Mouse (Mus musculus): ENCODE measurements at regions not wholly inside any gene's neighbourhood (a gene's known extent, or its start where the extent isn't known, plus 50 kb on each side); places are given as distances from the start of the nearest gene placed in this dataset.

DNA sequence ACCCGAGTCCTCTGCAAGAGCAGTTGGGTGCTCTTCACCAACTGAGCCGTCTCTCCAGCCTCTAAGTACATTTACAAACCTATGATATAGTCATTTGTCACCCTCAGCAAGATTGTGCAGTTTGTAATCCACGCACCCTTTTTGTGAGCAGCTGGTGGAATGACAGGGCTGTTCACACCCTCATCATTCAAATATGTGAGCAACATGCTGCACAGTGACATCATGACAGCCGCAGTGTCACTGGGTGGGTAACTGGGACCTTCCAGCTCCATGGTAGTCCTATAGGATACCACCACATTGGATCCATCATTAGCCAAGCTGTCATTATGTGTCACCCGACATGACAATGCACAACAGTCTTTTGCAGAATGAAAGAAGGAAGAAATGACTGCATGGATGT, 155.0 kb upstream of the Sulf2 start:
- Histone ChIP-seq H3K4me3 (ENCODE audit: control insufficient read depth, low read depth, low read length) (no peak overlapping the region), H3K27me3 (ENCODE audit: control insufficient read depth, insufficient read depth, low read length) (no peaks in the 10 kb centered on the region), H3K36me3 (ENCODE audit: control insufficient read depth, insufficient read depth, low read length) (no peaks in the 10 kb centered on the region), H3K4me1 (ENCODE audit: control insufficient read depth, insufficient read depth, low read length) (no peaks in the 10 kb centered on the region), H3K27ac (ENCODE audit: control insufficient read depth, insufficient read depth, low read depth, low read length) (no peak overlapping the region)
- TF ChIP-seq POLR2A (IDR thresholded peaks at IDR 0.05; ENCODE audit: control insufficient read depth, low read depth, low read length): no peak
- no peak for TF ChIP-seq CTCF (IDR thresholded peaks at IDR 0.05; ENCODE audit: control insufficient read depth, insufficient read depth, insufficient replicate concordance, low read depth, low read length)

DNA sequence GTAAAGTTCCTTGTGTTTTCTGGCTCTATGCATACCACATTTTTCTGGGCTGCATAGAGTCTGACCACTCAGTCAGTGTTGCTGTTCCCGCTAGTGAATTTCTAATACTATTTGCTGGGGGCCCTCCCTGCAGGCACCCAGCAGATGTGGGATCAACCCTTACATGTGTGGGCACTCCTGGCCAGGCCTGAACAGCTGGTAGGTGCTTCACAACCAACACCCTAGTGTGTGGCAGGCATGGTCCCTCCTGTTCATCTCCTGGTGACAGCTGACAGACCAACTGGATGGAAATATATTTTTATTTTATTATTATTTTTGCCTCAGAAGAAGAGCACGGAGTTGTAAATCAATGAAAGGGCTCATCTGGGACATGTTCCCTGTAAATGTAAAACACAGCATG, 154.4 kb upstream of the Sulf2 start:
- H3K4me1 ChIP-seq (ENCODE audit: control insufficient read depth, insufficient read depth, low read length): no peaks in the 10 kb centered on the region
- no peak overlapping the region for H3K27ac ChIP-seq (ENCODE audit: control insufficient read depth, insufficient read depth, low read depth, low read length)
- TF ChIP-seq CTCF (IDR thresholded peaks at IDR 0.05; ENCODE audit: control insufficient read depth, insufficient read depth, insufficient replicate concordance, low read depth, low read length): no peak
- TF ChIP-seq POLR2A (IDR thresholded peaks at IDR 0.05; ENCODE audit: control insufficient read depth, low read depth, low read length): no peak
- H3K4me3 ChIP-seq (ENCODE audit: control insufficient read depth, low read depth, low read length): no peak overlapping the region
- no peaks in the 10 kb centered on the region for H3K27me3 ChIP-seq (ENCODE audit: control insufficient read depth, insufficient read depth, low read length)
- no peaks in the 10 kb centered on the region for H3K36me3 ChIP-seq (ENCODE audit: control insufficient read depth, insufficient read depth, low read length)

DNA sequence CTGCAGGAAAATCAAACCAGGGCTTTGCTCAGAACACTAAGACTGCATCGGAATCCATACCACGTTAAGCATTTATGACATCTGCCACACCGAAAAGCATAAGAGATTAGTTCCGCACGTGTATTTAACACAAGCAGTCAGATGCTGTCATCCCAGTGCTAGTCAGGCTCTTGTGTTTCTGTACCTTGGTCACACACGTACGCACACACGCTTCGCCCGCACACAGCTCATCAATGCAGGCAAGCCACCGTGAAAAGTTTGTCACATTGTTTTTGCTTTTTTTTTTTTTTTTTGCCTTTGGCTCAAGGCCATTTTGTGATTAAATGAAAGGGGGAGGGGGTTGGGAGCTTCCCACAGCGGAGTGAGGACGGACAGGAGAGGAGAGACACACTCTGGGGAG, 152.1 kb upstream of the Sulf2 start:
- H3K27ac ChIP-seq (ENCODE audit: control insufficient read depth, insufficient read depth, low read depth, low read length): no peak overlapping the region
- H3K4me3 ChIP-seq (ENCODE audit: control insufficient read depth, low read depth, low read length): no peak overlapping the region
- no peaks in the 10 kb centered on the region for H3K36me3 ChIP-seq (ENCODE audit: control insufficient read depth, insufficient read depth, low read length)
- H3K27me3 ChIP-seq (ENCODE audit: control insufficient read depth, insufficient read depth, low read length): no peaks in the 10 kb centered on the region
- H3K4me1 ChIP-seq (ENCODE audit: control insufficient read depth, insufficient read depth, low read length): no peaks in the 10 kb centered on the region
- TF ChIP-seq POLR2A (IDR thresholded peaks at IDR 0.05; ENCODE audit: control insufficient read depth, low read depth, low read length): no peak
- no peak for TF ChIP-seq CTCF (IDR thresholded peaks at IDR 0.05; ENCODE audit: control insufficient read depth, insufficient read depth, insufficient replicate concordance, low read depth, low read length)

DNA sequence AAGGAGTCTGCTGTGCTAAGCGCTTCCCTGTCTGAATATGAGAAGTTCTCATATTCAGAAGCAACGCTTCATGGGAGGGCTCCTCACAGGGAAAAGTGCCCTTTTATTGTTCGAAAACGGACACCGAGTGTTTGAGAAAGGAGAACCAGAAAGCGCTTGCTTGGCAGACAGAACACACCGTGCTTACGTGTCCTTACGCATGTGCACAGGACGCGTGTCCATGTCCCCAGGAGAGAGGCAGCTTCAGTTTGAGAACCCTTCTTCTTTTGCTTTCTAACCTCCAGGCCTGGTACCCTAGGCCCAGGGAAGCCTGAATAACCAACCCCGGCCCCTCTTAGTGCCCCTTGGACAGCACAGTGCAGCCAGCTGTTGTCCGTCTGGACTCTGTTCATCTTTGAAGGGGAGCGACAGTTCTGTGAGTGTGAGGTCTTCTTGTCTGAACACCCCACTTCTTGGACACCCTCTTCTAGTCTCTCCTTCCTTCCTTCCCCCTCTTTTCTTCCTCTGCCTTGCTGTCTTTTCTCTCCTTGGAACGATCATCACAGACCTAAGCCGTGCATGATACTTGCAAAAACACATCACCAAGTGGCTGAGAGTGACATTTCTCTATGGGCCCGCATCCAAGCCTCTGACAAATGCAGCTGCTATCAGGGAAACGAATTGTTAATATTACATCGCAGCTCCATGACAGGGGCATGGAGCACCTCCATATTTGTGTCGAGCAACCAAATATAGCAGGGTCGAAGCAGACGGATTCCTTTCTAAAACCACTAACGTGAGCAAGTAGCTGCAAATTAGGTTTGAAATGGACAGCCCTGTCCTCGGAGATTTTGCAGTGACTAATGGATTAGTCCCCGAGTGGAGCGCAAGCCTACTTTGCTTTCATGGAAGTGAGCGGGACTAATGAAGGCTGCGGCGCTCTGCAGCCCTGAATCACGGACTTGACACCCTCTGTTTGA, 149.9 kb upstream of the Sulf2 start:
- Histone ChIP-seq H3K4me1 (ENCODE audit: control insufficient read depth, insufficient read depth, low read length) (no peaks in the 10 kb centered on the region), H3K36me3 (ENCODE audit: control insufficient read depth, insufficient read depth, low read length) (no peaks in the 10 kb centered on the region), H3K27me3 (ENCODE audit: control insufficient read depth, insufficient read depth, low read length) (no peaks in the 10 kb centered on the region), H3K4me3 (ENCODE audit: control insufficient read depth, low read depth, low read length) (no peak overlapping the region), H3K27ac (ENCODE audit: control insufficient read depth, insufficient read depth, low read depth, low read length) (no peak overlapping the region)
- TF ChIP-seq CTCF (IDR thresholded peaks at IDR 0.05; ENCODE audit: control insufficient read depth, insufficient read depth, insufficient replicate concordance, low read depth, low read length) (no peak), POLR2A (IDR thresholded peaks at IDR 0.05; ENCODE audit: control insufficient read depth, low read depth, low read length) (no peak)

DNA sequence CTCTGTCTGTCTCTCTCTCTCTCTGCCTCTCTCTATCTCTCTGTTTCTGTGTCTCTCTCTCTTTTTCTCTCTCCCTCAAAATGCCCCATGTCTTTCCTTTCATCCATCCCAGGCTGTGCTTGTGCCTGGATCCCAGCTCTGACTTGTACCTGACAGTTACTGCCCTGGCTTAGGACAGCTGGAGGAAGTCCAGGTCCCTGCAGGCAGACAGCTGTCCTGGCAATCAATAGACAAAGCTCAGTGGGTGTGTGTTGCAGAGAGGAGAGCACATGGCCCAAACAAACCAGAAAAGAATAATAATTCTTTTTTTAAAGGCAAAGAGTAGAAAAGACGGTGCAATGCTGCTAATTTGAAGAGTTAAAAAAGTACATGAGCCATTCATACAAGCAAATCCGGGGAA, 148.4 kb upstream of the Sulf2 start:
- no peaks in the 10 kb centered on the region for H3K27me3 ChIP-seq (ENCODE audit: control insufficient read depth, insufficient read depth, low read length)
- TF ChIP-seq CTCF (IDR thresholded peaks at IDR 0.05; ENCODE audit: control insufficient read depth, insufficient read depth, insufficient replicate concordance, low read depth, low read length): no peak
- no peak for TF ChIP-seq POLR2A (IDR thresholded peaks at IDR 0.05; ENCODE audit: control insufficient read depth, low read depth, low read length)
- H3K4me1 ChIP-seq (ENCODE audit: control insufficient read depth, insufficient read depth, low read length): no peaks in the 10 kb centered on the region
- no peak overlapping the region for H3K4me3 ChIP-seq (ENCODE audit: control insufficient read depth, low read depth, low read length)
- H3K36me3 ChIP-seq (ENCODE audit: control insufficient read depth, insufficient read depth, low read length): no peaks in the 10 kb centered on the region
- H3K27ac ChIP-seq (ENCODE audit: control insufficient read depth, insufficient read depth, low read depth, low read length): no peak overlapping the region

DNA sequence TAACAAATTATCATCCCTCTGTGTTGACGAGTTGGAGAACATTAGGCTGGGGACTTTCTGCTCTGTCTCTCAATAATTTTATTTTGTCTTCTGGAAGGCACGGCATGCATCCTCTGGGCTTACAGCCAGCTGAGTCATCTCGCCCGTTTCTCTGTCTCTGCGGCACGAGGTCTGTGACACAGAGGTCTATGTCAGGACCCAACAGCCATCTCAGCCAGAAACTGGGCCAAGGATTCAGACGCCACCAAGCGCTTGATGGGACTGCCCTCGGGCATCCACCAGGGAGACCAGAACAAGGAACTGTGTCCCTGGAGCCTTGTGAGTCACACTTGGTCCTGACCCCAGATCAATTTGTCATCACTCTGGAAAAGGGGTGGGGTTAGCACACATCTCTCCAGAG, 145.7 kb upstream of the Sulf2 start:
- no peaks in the 10 kb centered on the region for H3K27me3 ChIP-seq (ENCODE audit: control insufficient read depth, insufficient read depth, low read length)
- H3K36me3 ChIP-seq (ENCODE audit: control insufficient read depth, insufficient read depth, low read length): no peaks in the 10 kb centered on the region
- TF ChIP-seq POLR2A (IDR thresholded peaks at IDR 0.05; ENCODE audit: control insufficient read depth, low read depth, low read length) (no peak), CTCF (IDR thresholded peaks at IDR 0.05; ENCODE audit: control insufficient read depth, insufficient read depth, insufficient replicate concordance, low read depth, low read length) (no peak)
- no peak overlapping the region for H3K27ac ChIP-seq (ENCODE audit: control insufficient read depth, insufficient read depth, low read depth, low read length)
- H3K4me3 ChIP-seq (ENCODE audit: control insufficient read depth, low read depth, low read length): no peak overlapping the region
- H3K4me1 ChIP-seq (ENCODE audit: control insufficient read depth, insufficient read depth, low read length): no peaks in the 10 kb centered on the region

DNA sequence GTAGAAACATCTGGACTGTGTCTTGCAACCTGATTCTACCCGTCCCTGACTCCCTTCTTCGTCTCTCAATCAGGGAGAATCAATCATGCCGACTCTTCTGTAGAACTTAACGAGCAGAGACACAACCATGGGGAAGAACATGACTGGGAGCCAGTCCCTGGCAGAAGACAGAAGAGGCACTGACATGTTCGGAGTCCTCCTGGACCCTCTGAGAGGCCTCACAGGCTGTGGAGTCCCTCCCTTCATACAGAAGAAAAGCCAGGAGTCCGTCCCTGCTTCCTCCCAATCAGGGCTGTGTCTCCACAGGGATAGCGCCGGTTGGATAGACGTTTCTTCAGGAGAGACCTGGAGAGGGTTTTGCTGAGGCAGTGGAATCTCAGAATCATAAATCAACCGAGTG, 139.2 kb upstream of the Sulf2 start:
- Histone ChIP-seq H3K27me3 (ENCODE audit: control insufficient read depth, insufficient read depth, low read length) (no peaks in the 10 kb centered on the region), H3K27ac (ENCODE audit: control insufficient read depth, insufficient read depth, low read depth, low read length) (no peak overlapping the region), H3K36me3 (ENCODE audit: control insufficient read depth, insufficient read depth, low read length) (no peaks in the 10 kb centered on the region), H3K4me3 (ENCODE audit: control insufficient read depth, low read depth, low read length) (no peak overlapping the region), H3K4me1 (ENCODE audit: control insufficient read depth, insufficient read depth, low read length) (no peaks in the 10 kb centered on the region)
- no peak for TF ChIP-seq CTCF (IDR thresholded peaks at IDR 0.05; ENCODE audit: control insufficient read depth, insufficient read depth, insufficient replicate concordance, low read depth, low read length)
- TF ChIP-seq POLR2A (IDR thresholded peaks at IDR 0.05; ENCODE audit: control insufficient read depth, low read depth, low read length): no peak
